Mouse (Mus musculus) mouse embryonic stem cell (cell line): ENCODE results near the gene Ryk.
"Not testable (repeated sequence)": the region's sequence is repeated elsewhere in the genome, so short reads cannot be mapped to it uniquely, and the experiment has no call there.

ENCODE experiments used
- in situ Hi-C, 2 experiments: fragments of 300-500 bp; cut with MboI; formaldehyde crosslinking; loops; 1 replicate in 1 of 2; 3 replicates in 1 of 2; pipeline ENCODE4 v1.14.3; 2019 to 2020; ENCODE audit warnings: low sequenced_read_pairs in 2 of 2, low pct_unique_long_range_greater_than_20kb in 1 of 2, mixed read lengths in 1 of 2; ENCODE audit not compliant: unreplicated experiment in 1 of 2

The Ryk gene

GRCm38 (mm10) chr9:102884703-102885102 lies 50.0 kb downstream of the Ryk start:
- in situ Hi-C loops: no loop called here

GRCm38 (mm10) chr9:102890166-102890565 lies 55.4 kb downstream of the Ryk start:
- in situ Hi-C loops: no loop called here

GRCm38 (mm10) chr9:102892480-102893355 lies 58.0 kb downstream of the Ryk start:
- in situ Hi-C loops: no loop called here

GRCm38 (mm10) chr9:102893356-102893870 lies 58.7 kb downstream of the Ryk start:
- in situ Hi-C loops: no loop called here

GRCm38 (mm10) chr9:102899916-102900315 lies 65.2 kb downstream of the Ryk start:
- in situ Hi-C loops: no loop called here

GRCm38 (mm10) chr9:102902308-102902707 lies 67.6 kb downstream of the Ryk start:
- in situ Hi-C loops: no loop called here

- in situ Hi-C loops: no loop called here
Observed at GRCm38 (mm10) chr9:102904952-102905351, 70.2 kb downstream of the Ryk start.

GRCm38 (mm10) chr9:102906781-102907180 lies 72.1 kb downstream of the Ryk start:
- in situ Hi-C loops: no loop called here

GRCm38 (mm10) chr9:102907521-102908246 lies 73.0 kb downstream of the Ryk start:
- in situ Hi-C loops: no loop called here

GRCm38 (mm10) chr9:102911526-102911925 lies 76.8 kb downstream of the Ryk start:
- in situ Hi-C loops: no loop called here

GRCm38 (mm10) chr9:102912516-102913035 lies 77.9 kb downstream of the Ryk start:
- in situ Hi-C loops: no loop called here

GRCm38 (mm10) chr9:102913597-102913996 lies 78.9 kb downstream of the Ryk start:
- in situ Hi-C loops: not testable (repeated sequence)

- in situ Hi-C loops: no loop called here
Observed at GRCm38 (mm10) chr9:102914583-102914982, 79.9 kb downstream of the Ryk start.

GRCm38 (mm10) chr9:102915292-102915854 lies 80.7 kb downstream of the Ryk start:
- in situ Hi-C loops: no loop called here

- in situ Hi-C loops: no loop called here
Observed at GRCm38 (mm10) chr9:102916076-102916475, 81.4 kb downstream of the Ryk start.

GRCm38 (mm10) chr9:102917532-102918129 lies 82.9 kb downstream of the Ryk start:
- in situ Hi-C loops: no loop called here

GRCm38 (mm10) chr9:102919486-102919885 lies 84.8 kb downstream of the Ryk start:
- in situ Hi-C loops: no loop called here

GRCm38 (mm10) chr9:102921791-102922190 lies 87.1 kb downstream of the Ryk start:
- in situ Hi-C loops: no loop called here
